Mouse (Mus musculus) intestine, embryonic 14.5 days (tissue): ENCODE measurements at regions not wholly inside any gene's neighbourhood (a gene's known extent, or its start where the extent isn't known, plus 50 kb on each side); places are given as distances from the start of the nearest gene placed in this dataset.

Experiments used
- ATAC-seq: fragments of 200-750 bp; cut with Nextera tagmentation; replicated peaks from 2 replicates; pipeline ENCODE4 v1.8.0; 2017; ENCODE audit warnings: low read depth, moderate number of reproducible peaks, moderate TSS enrichment, moderate library complexity; ENCODE audit not compliant: low FRiP score, low TSS enrichment
- DNase-seq: peaks from one replicate; pipeline ENCODE4 v3.0.0-alpha.2; 2018; ENCODE audit warnings: low spot score
- H3K27ac ChIP-seq: fragments of 300-500 bp; sonication (generic); 2 replicates; pipeline ENCODE4 v1.5.1; 2014; ENCODE audit warnings: low read depth, mild to moderate bottlenecking, control low read depth
- H3K27me3 ChIP-seq: fragments of 300-500 bp; sonication (generic); replicated peaks from 2 replicates; pipeline ENCODE4 v1.6.1; 2014; ENCODE audit warnings: low read length, control low read depth; ENCODE audit not compliant: control insufficient read depth, insufficient read depth
- H3K36me3 ChIP-seq: fragments of 300-500 bp; sonication (generic); 2 replicates; pipeline ENCODE4 v1.6.1; 2014; ENCODE audit warnings: low read length, control low read depth; ENCODE audit not compliant: control insufficient read depth, insufficient read depth
- H3K4me1 ChIP-seq: fragments of 300-500 bp; sonication (generic); replicated peaks from 2 replicates; pipeline ENCODE4 v1.6.1; 2014; ENCODE audit warnings: low read length, control low read depth, mixed read lengths; ENCODE audit not compliant: control insufficient read depth, insufficient read depth
- H3K4me2 ChIP-seq: fragments of 300-500 bp; sonication (generic); 2 replicates; pipeline ENCODE4 v1.6.1; 2014; ENCODE audit warnings: low read length
- H3K4me3 ChIP-seq: fragments of 300-500 bp; sonication (generic); 2 replicates; pipeline ENCODE4 v1.5.1; 2014; ENCODE audit warnings: low read depth, low read length, control low read depth, mixed read lengths
- H3K9ac ChIP-seq: fragments of 300-500 bp; sonication (generic); 2 replicates; pipeline ENCODE4 v1.6.1; 2014; ENCODE audit warnings: mild to moderate bottlenecking, low read length
- H3K9me3 ChIP-seq: fragments of 300-500 bp; sonication (generic); 2 replicates; pipeline ENCODE4 v1.6.1; 2016; ENCODE audit warnings: low read length, control low read depth; ENCODE audit not compliant: control insufficient read depth
- WGBS: fragments of 180-500 bp; shearing (Covaris S2); extraction: QIAGEN DNeasy Blood & Tissue Kit; methylation state at CpG from one replicate; pipeline ENCODE4 v1.1.7; 2014; 5-methylcytosine and 5-hydroxymethylcytosine counted together

DNA sequence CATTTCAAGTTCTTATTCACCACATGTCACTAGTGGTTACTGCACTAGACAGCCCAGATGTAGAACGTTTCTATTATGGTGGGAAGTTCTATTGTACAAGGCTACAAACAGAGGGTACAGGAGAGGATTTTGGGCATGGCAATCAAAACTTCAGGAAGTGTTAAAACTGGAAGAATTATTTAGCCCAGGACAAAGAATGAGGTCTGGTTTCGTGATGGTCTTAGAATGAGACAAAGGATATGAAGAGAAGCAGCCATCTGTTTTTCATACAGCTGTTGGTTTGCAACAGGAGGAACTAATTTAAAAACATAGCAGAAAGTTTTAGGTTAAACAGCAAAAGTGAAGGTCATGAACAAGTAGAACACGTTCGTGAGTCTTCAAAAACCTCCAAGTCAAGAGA lies 179.2 kb upstream of the C030005K15Rik start:
- ATAC-seq (no peak), DNase-seq (no peak)
- no peak overlapping the region for H3K4me3 ChIP-seq
- no peak overlapping the region for H3K9ac ChIP-seq
- no peaks in the 10 kb centered on the region for H3K27me3 ChIP-seq
- WGBS, result 56% methylated on average over 4 of the region's 4 CpGs
- H3K36me3 ChIP-seq, result no peaks in the 10 kb centered on the region
- no peaks in the 10 kb centered on the region for H3K9me3 ChIP-seq
- no peak overlapping the region for H3K27ac ChIP-seq
- H3K4me2 ChIP-seq, result no peak overlapping the region
- no peaks in the 10 kb centered on the region for H3K4me1 ChIP-seq

DNA sequence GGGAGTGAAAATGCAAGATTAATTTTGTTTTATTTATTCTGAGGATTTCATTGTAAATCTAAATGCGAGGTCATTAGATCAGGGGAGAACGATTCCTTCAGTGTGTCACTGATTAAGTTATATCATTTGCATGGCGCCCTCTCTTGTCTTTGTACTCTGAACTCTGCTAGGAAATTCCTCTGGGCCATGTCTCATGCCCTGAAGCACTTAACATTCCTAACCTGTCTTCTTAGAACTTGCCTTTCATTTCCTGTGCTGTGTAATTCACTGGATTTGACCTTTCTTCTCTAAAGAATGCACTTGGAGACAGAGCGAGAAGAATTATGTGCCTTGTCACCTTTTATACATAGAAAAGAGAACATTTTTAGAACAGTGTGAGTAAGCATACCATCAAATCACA lies 199.0 kb upstream of the C030005K15Rik start:
- Histone ChIP-seq H3K27me3 (no peaks in the 10 kb centered on the region), H3K4me1 (no peaks in the 10 kb centered on the region), H3K36me3 (no peaks in the 10 kb centered on the region), H3K27ac (no peak overlapping the region), H3K4me2 (no peak overlapping the region), H3K9ac (no peak overlapping the region), H3K4me3 (no peak overlapping the region), H3K9me3 (0 out of 2 replicates have a peak, but pooled peaks cover 2% of the 10 kb centered on the region)
- ATAC-seq (no peak), DNase-seq (no peak)
- WGBS, result 41% methylated on average over 4 of the region's 4 CpGs

DNA sequence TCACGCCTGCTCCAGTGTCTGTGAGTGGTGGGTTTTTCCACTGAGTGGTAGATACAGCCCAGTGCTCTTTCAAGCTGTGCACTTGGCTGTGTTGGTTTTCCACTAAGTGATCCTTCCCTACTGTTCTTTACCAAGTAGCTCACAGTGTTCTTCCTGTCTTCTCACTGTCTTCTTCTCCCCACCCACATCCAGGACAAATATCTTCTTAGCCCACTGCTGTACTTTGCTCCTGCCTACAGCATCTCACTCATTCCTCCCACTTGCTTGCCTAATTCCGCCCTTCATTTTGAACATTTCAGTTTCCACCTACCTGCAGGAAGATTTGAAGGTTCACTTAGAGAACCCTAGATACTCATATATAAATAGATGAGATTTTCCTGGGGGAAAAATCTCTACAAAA lies 213.8 kb upstream of the C030005K15Rik start:
- no peak overlapping the region for H3K4me2 ChIP-seq
- no peak overlapping the region for H3K9ac ChIP-seq
- H3K4me1 ChIP-seq, result no peaks in the 10 kb centered on the region
- no peaks in the 10 kb centered on the region for H3K36me3 ChIP-seq
- no peak overlapping the region for H3K27ac ChIP-seq
- no peaks in the 10 kb centered on the region for H3K27me3 ChIP-seq
- DNase-seq, result no peak
- H3K9me3 ChIP-seq, result no peaks in the 10 kb centered on the region
- no peak for ATAC-seq
- H3K4me3 ChIP-seq, result no peak overlapping the region
- 87% methylated on average over 2 of the region's 2 CpGs for WGBS

DNA sequence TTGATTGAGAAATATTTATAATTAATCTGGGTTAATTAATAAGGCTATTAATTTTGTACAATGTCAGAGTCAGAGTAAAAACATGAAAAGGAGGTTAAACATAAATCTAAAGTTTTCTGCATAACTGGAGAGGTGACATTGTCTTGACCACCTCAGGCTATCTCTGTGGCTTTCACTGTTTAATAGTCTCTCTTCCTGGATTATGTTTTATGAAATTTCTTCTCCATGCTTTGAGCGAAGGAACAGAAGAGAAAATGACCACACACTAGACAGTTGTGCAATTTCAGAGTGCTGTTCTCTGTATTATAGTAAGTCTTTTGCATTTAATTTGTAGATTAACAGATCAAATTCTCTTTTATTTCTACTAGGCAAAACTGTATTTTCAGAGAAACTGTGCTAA lies 239.3 kb upstream of the C030005K15Rik start:
- ATAC-seq (no peak), DNase-seq (no peak)
- no peak overlapping the region for H3K27ac ChIP-seq
- no peaks in the 10 kb centered on the region for H3K36me3 ChIP-seq
- no peaks in the 10 kb centered on the region for H3K4me1 ChIP-seq
- no peaks in the 10 kb centered on the region for H3K27me3 ChIP-seq
- H3K9me3 ChIP-seq, result no peaks in the 10 kb centered on the region
- no peak overlapping the region for H3K4me2 ChIP-seq
- H3K9ac ChIP-seq, result no peak overlapping the region
- H3K4me3 ChIP-seq, result no peak overlapping the region
- WGBS, result 84% methylated on average over 1 of the region's 1 CpGs

DNA sequence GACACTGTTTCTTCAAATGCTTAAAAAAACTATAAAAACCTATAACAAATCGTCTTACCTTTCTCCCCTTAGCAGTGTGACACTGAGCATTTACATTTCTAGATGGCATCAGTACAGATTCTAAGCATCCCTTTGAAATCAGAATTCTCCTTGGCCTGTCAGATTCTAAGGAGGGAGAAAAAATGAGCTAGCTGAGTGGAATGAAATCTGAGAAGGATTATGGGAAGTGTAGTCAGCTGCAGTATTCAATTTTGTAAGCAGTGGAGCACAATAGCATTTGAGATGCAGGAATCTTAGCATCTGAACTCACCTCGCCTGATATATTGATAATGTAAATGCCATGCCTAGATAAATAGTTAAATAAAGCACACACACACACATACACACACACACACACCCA lies 240.4 kb upstream of the C030005K15Rik start:
- Histone ChIP-seq H3K4me2 (no peak overlapping the region), H3K9ac (no peak overlapping the region), H3K9me3 (no peaks in the 10 kb centered on the region), H3K27me3 (no peaks in the 10 kb centered on the region), H3K4me3 (no peak overlapping the region), H3K27ac (no peak overlapping the region), H3K36me3 (no peaks in the 10 kb centered on the region), H3K4me1 (no peaks in the 10 kb centered on the region)
- no peak for DNase-seq
- 63% methylated on average over 2 of the region's 2 CpGs for WGBS
- no peak for ATAC-seq

DNA sequence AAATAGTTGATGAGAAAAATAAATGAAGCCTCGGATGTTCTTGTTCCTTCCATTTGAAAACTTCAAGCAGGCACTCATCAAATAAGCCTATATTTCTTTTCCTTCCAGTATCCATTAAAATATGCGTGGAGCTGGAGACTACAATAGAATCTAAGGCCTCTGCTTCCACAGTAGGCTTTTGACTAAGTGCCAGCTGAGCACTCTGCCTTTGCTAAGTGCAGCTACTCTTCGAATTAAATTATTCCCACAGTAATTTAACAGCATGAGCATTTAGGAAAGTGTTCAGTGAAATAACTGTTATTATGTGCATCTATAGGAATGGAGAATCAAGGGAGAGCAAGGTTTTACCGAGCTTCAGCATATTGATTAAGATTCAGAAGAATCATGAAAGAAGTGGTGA lies 280.5 kb upstream of the C030005K15Rik start:
- no peak overlapping the region for H3K9ac ChIP-seq
- H3K27me3 ChIP-seq, result no peaks in the 10 kb centered on the region
- WGBS, result 55% methylated on average over 4 of the region's 4 CpGs
- H3K4me2 ChIP-seq, result no peak overlapping the region
- ATAC-seq (no peak), DNase-seq (no peak)
- H3K9me3 ChIP-seq, result no peaks in the 10 kb centered on the region
- H3K27ac ChIP-seq, result 0 out of 2 replicates have a peak overlapping the region, but pooled peaks have one; percentile 23
- H3K4me1 ChIP-seq, result no peaks in the 10 kb centered on the region
- no peak overlapping the region for H3K4me3 ChIP-seq
- H3K36me3 ChIP-seq, result no peaks in the 10 kb centered on the region

DNA sequence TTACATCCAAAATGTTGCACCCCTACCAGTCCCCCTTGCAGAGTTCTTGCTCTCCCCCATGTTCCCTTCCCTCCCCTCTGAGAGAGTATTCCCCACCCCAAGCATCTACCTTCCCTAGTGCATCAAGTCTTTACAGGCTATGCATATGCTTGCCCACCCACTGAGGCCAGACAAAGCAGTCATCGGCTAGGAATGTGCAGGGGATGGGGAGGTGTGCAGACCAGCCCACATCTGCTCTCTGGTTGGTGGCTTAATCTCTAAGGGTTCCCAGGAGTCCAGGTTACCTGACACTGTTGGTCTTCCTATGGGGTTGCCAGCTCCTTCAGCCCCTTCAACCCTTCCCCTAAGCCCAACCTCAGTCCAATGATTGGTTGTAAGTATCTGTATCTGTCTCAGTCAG lies 281.8 kb upstream of the C030005K15Rik start:
- WGBS, result 21% methylated on average over 1 of the region's 1 CpGs

DNA sequence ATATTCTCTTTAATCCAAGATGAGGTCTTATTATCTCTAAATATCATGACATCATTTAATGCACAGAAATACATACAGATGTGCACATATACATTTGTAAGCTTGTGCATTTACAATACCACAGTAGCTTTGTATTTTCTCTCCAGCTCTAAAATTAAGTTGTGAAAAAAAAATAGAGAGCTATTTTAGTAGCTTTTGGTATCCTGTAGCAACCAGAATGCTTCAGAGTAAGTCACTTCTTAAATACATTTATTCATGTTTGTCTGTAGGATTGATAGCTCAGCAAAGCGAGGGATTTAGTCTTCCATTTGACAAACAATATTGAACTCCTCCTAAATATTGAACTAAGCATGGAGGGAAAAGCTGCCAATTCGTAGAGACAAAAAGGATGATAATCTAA lies 286.4 kb upstream of the C030005K15Rik start:
- Histone ChIP-seq H3K27ac (no peak overlapping the region), H3K9ac (no peak overlapping the region), H3K36me3 (no peaks in the 10 kb centered on the region), H3K27me3 (no peaks in the 10 kb centered on the region), H3K4me1 (no peaks in the 10 kb centered on the region), H3K4me3 (no peak overlapping the region), H3K4me2 (no peak overlapping the region), H3K9me3 (no peaks in the 10 kb centered on the region)
- no peak for ATAC-seq
- WGBS, result 87% methylated on average over 2 of the region's 2 CpGs
- DNase-seq, result no peak

More for the DNA sequence above, 281.8 kb upstream of the C030005K15Rik start:
- H3K4me1 ChIP-seq, result no peaks in the 10 kb centered on the region
- H3K4me3 ChIP-seq, result no peak overlapping the region
- ATAC-seq (no peak), DNase-seq (no peak)
- H3K9ac ChIP-seq, result no peak overlapping the region
- H3K9me3 ChIP-seq, result no peaks in the 10 kb centered on the region
- H3K4me2 ChIP-seq, result no peak overlapping the region
- no peak overlapping the region for H3K27ac ChIP-seq
- H3K27me3 ChIP-seq, result no peaks in the 10 kb centered on the region
- no peaks in the 10 kb centered on the region for H3K36me3 ChIP-seq

DNA sequence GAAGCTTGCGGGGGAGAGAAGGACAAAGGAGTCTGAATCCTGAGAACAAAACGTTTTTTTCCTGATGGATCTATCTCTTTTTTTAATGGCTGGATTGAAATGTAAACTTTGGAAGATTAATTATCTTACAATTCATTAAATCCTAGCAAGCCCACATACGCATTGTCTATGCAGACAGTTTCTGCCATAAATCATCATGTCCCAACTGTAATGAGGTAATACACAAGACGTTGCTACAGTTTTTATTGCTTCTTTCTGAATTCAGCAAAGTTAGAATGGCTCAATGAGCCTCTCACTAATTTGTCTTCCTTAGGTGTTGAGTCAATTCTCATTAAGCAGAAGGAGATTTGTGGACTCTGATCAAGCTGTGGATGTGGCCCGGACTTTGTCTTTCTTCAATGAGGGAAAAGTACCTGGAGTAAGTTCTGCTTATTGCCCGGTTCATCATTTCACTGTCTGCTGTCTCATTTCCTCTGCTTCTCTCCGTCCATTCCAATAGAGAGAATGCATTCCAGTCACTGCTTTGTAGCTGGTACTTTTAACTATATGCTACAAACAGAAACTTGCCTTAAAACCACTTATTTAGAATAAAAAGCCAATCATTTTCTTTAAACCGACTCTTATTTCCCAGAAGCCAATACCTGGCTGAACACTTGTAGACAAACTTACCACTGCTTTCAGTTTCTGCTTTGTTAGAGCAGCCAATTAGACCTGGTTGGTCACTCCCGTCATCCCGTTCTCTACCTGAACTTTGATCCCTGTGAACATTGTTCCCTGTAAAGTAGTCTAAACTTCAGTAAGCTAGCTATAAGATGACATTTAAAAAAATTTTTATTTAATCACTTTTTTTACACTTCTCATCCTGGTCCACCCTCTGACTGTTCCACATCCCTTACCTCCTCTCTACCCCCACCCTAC lies 288.7 kb upstream of the C030005K15Rik start:
- Histone ChIP-seq H3K36me3 (no peaks in the 10 kb centered on the region), H3K4me2 (no peak overlapping the region)

More for the DNA sequence above, 288.7 kb upstream of the C030005K15Rik start:
- H3K9ac ChIP-seq, result no peak overlapping the region
- no peaks in the 10 kb centered on the region for H3K4me1 ChIP-seq
- H3K27me3 ChIP-seq, result no peaks in the 10 kb centered on the region
- H3K27ac ChIP-seq, result no peak overlapping the region
- ATAC-seq, result no peak
- no peak overlapping the region for H3K4me3 ChIP-seq
- H3K9me3 ChIP-seq, result no peaks in the 10 kb centered on the region
- WGBS, result 58% methylated on average over 10 of the region's 10 CpGs
- DNase-seq, result no peak
